Mouse (Mus musculus) mouse embryonic stem cell (cell line): Measurements from ENCODE around the gene Ptov1.

Experiments used
- in situ Hi-C, 2 experiments: fragments of 300-500 bp; cut with MboI; formaldehyde crosslinking; loops; 1 replicate in 1 of 2; 3 replicates in 1 of 2; pipeline ENCODE4 v1.14.3; 2019 to 2020; ENCODE audit warnings: low sequenced_read_pairs in 2 of 2, low pct_unique_long_range_greater_than_20kb in 1 of 2, mixed read lengths in 1 of 2; ENCODE audit not compliant: unreplicated experiment in 1 of 2

Gene Ptov1

GRCm38 (mm10) chr7:44826771-44827170, 42.8 kb downstream of the Ptov1 start:
- in situ Hi-C loops: no loop called here

DNA sequence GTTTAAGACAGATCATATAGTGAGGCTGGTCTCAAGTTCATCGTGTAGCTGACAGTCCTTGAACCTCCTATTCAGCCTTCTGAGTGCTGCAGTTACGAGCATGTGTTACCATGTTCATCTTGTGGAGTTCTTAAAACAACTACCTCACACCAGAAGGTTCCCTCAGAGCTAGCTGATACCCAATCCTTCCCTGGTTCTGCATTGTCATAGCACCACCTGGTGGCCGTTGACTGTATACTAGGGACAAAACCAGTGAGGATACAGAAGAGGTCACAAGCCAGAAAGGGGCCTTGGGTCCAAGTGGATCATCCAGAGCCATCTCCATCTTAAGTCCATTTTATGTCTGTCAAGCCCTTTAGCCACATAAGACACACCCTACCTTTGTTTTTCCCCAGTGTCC, 44.7 kb downstream of the Ptov1 start:
- in situ Hi-C loops: no loop called here

- in situ Hi-C loops: no loop called here
Measured at GRCm38 (mm10) chr7:44823409-44823808, 46.2 kb downstream of the Ptov1 start.

GRCm38 (mm10) chr7:44821666-44822448, 47.7 kb downstream of the Ptov1 start:
- in situ Hi-C loops: no loop called here

- in situ Hi-C loops: no loop called here
Measured at GRCm38 (mm10) chr7:44820525-44820924, 49.1 kb downstream of the Ptov1 start.

GRCm38 (mm10) chr7:44819863-44820262, 49.7 kb downstream of the Ptov1 start:
- in situ Hi-C loops: no loop called here

DNA sequence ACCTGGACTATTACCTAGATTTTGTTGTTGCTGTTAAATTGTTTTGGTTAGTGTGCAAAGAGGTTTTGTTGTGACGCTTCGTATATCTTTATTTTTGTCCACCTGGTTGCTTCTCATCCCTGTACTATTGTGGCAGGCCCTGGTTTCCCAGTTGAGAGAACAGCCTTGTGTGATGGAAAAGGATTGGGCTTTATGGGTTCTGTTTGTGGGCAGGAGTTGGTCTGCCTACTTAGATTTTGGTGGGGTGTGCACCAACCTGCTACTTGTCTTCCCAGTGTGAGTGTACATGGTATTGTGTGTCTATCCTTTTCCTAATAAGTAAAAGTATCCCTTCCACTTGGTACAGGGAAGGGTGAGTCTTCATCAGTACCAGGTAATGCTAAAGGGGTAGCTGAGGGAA, 50.2 kb downstream of the Ptov1 start:
- in situ Hi-C loops: no loop called here

- in situ Hi-C loops: no loop called here
Measured at GRCm38 (mm10) chr7:44818751-44819235, 50.8 kb downstream of the Ptov1 start.

GRCm38 (mm10) chr7:44818164-44818563, 51.4 kb downstream of the Ptov1 start:
- in situ Hi-C loops: no loop called here

DNA sequence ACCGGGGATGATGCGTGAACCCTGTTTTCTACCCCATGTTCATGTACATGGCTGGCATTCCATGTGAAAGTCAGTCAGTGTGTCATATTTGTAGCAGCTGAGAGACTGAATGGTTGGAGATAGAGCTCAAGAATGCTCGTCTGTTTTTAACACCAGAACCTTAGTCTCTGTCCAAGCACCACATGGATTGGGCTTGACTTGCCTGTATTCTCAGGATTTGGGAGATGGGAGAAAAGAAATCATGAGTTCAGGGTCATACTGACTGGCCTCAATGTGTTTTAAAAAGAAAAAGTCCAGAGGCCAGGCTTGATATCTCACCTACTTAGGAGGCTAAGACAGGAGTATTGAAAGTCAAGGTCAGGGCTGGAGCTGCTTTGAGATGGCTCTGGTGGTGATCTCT, 52.1 kb downstream of the Ptov1 start:
- in situ Hi-C loops: no loop called here

- in situ Hi-C loops: no loop called here
Measured at GRCm38 (mm10) chr7:44816470-44817021, 53.0 kb downstream of the Ptov1 start, which contains the start of gene Atf5. Gene Atf5, minus strand, starts transcription at chr7:44816658.

DNA sequence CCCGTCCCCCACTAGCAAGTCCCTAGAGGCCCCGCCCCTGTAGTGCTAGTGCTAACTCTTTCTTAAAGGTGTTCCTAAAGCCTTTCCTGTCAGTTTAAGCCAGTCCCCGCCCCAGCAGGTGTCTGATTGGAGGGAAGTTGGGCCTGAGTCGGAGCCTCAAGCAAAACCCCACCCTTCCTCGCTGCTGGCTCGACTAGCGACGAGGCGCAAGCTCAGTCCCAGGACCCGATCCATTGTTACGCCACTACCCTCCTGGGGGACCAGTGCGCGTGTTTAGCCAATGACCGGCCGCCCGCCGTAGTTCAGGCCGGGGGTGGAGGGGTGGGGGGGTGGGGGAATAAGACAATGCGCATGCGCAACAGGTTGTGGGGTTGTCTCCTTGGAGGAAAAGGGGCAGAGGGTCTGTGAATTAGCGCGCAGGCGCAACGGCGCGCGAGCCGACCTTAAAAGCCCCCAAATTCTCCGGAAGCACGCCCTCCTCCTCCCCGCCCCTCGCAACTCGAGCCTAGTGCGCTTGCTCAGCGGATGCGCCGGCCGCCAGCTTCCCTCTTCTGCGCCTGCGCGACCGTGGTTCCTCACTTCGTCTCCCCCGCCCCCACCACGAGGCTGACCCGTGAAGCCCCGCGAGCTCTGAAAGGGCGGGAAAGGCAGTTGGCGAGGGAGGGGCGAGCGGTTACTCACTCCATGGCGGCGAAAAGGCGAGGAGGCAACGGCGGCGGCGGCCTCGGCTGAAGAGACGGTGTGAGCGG, 53.7 kb downstream of the Ptov1 start, which contains the start of the genes Nup62 and Il4i1:
TSS of gene Nup62 (plus strand) at position 368 of the 749 bp plus-strand sequence.
TSS of gene Il4i1 (plus strand) at position 667 of the 749 bp plus-strand sequence.
- in situ Hi-C loops: no loop called here

- in situ Hi-C loops: no loop called here
Measured at GRCm38 (mm10) chr7:44814952-44815553, 54.5 kb downstream of the Ptov1 start.

GRCm38 (mm10) chr7:44814423-44814822, 55.2 kb downstream of the Ptov1 start:
- in situ Hi-C loops: no loop called here

DNA sequence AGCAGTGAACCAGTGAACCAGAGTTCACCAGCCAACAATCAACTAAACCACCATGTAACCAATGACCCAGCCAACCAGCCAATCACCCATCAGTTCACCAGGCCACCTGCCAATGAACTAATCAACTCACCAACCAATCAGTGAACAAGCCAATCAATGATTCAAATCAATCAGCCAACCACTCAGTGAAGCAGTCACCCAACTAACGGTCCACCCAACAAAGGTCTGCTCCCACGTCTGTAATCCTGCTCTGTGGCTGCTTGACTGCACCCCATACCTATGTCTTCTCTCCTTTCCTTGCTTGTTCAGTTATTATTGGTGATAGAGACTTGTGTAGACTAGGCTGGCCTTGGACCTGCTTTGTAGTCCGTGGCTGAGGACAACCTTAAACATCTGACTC, 55.6 kb downstream of the Ptov1 start:
- in situ Hi-C loops: no loop called here
